Mouse (Mus musculus) gastrocnemius, postnatal 36 days (tissue): ENCODE measurements around the gene Ppip5k1. TPM values are rescaled to one million over a fixed set of nuclear protein-coding genes. Genes with fewer than 3 reads are reported as not detected.
"Not testable (repeated sequence)": the region's sequence is repeated elsewhere in the genome, so short reads cannot be mapped to it uniquely, and the experiment has no call there.

Experiments used
- DNase-seq, 2 experiments: peaks; one replicate each; pipeline ENCODE4 v3.0.0; 2022
- intact Hi-C: fragments of 180-260 bp; cut with DNase I; formaldehyde crosslinking; loops from one replicate; pipeline ENCODE4 v1.15.1; 2025
- long read RNA-seq, 2 experiments: library from polyadenylated mRNA; stranded (forward); transcript quantifications; one replicate each; pipeline ENCODE4 v2.0.0; 2021
- total RNA-seq, 2 experiments: library from RNA; stranded (reverse); gene quantifications; 2 replicates each; pipeline ENCODE4 v1.2.3; 2021

Ppip5k1 gene
- 10 to 100 TPM; 63.1 to 84.5 TPM for total RNA-seq
- long read RNA-seq, experiment 1, partial matches to known transcripts, result 1 of 8 reads
- long read RNA-seq, experiment 1, other reads (novel, unspliced or antisense), result 7 of 8 reads
- long read RNA-seq, experiment 2, partial matches to known transcripts, result 2 of 12 reads
- long read RNA-seq, experiment 2, other reads (novel, unspliced or antisense), result 10 of 12 reads

GRCm38 (mm10) chr2:121354820-121355592 lies at the start of gene Ppip5k1:
Gene Ppip5k1, minus strand, starts transcription at chr2:121355396.
- intact Hi-C loops, result loop anchor here (1.0 kb wide), 1 partner anchor 58 kb away; the partner anchor contains the start of genes Catsper2 and Pdia3
- DNase-seq, result peak; percentile 95

- DNase-seq, result no peak
- intact Hi-C loops, result loop anchor here (10.0 kb wide), 1 partner anchor 218 kb away; no protein-coding TSS in a partner anchor
These were observed 48.1 kb upstream of the Ppip5k1 start for GRCm38 (mm10) chr2:121403296-121403695.

GRCm38 (mm10) chr2:121396624-121397023 lies 41.4 kb upstream of the Ppip5k1 start:
- intact Hi-C loops, result no loop called here
- DNase-seq, result peak; percentile 51 to 64

- DNase-seq, intact Hi-C loops: not testable (repeated sequence)
These were observed 31.9 kb upstream of the Ppip5k1 start, which contains the start of gene Strc for GRCm38 (mm10) chr2:121386961-121387575. Gene Strc, minus strand, starts transcription at chr2:121387168.

- no peak for DNase-seq
- intact Hi-C loops, result no loop called here
These were observed 19.6 kb upstream of the Ppip5k1 start for GRCm38 (mm10) chr2:121374766-121375165.

- intact Hi-C loops, result no loop called here
- no peak for DNase-seq
These were observed 17.1 kb upstream of the Ppip5k1 start for GRCm38 (mm10) chr2:121372266-121372665.

GRCm38 (mm10) chr2:121370921-121371320 lies 15.7 kb upstream of the Ppip5k1 start:
- intact Hi-C loops, result no loop called here

GRCm38 (mm10) chr2:121368831-121369230 lies 13.6 kb upstream of the Ppip5k1 start:
- intact Hi-C loops, result no loop called here
- no peak for DNase-seq

More at GRCm38 (mm10) chr2:121370921-121371320, 15.7 kb upstream of the Ppip5k1 start:
- no peak for DNase-seq

GRCm38 (mm10) chr2:121363656-121364055 lies 8.5 kb upstream of the Ppip5k1 start:
- intact Hi-C loops, result no loop called here

GRCm38 (mm10) chr2:121359461-121359860 lies 4.3 kb upstream of the Ppip5k1 start:
- DNase-seq, result no peak
- intact Hi-C loops, result no loop called here

More at GRCm38 (mm10) chr2:121363656-121364055, 8.5 kb upstream of the Ppip5k1 start:
- DNase-seq, result no peak

GRCm38 (mm10) chr2:121358381-121358780 lies 3.2 kb upstream of the Ppip5k1 start:
- intact Hi-C loops, result no loop called here
- DNase-seq, result no peak

GRCm38 (mm10) chr2:121357961-121358360 lies 2.8 kb upstream of the Ppip5k1 start:
- no peak for DNase-seq
- intact Hi-C loops, result no loop called here

- intact Hi-C loops, result no loop called here
- DNase-seq, result no peak
These were observed 2.3 kb upstream of the Ppip5k1 start, which contains the start of gene Ckmt1 for GRCm38 (mm10) chr2:121357494-121357893. Gene Ckmt1, plus strand, starts transcription at chr2:121357714.

GRCm38 (mm10) chr2:121354378-121354777 lies 818 bp downstream of the Ppip5k1 start:
- intact Hi-C loops, result loop anchor here (1.0 kb wide), 1 partner anchor 59 kb away; the partner anchor contains the start of genes Catsper2 and Pdia3
- no peak for DNase-seq

- no peak for DNase-seq
- intact Hi-C loops, result no loop called here
These were observed 2.0 kb downstream of the Ppip5k1 start for GRCm38 (mm10) chr2:121353156-121353555.

GRCm38 (mm10) chr2:121339057-121339456 lies 16.1 kb downstream of the Ppip5k1 start:
- intact Hi-C loops, result no loop called here
- DNase-seq, result no peak

- no peak for DNase-seq
- intact Hi-C loops, result no loop called here
These were observed 25.7 kb downstream of the Ppip5k1 start for GRCm38 (mm10) chr2:121329492-121329891.

GRCm38 (mm10) chr2:121323693-121324470 lies 31.3 kb downstream of the Ppip5k1 start:
- DNase-seq, result no peak
- intact Hi-C loops, result no loop called here

- intact Hi-C loops, result no loop called here
- no peak for DNase-seq
These were observed 32.2 kb downstream of the Ppip5k1 start for GRCm38 (mm10) chr2:121323041-121323440.

- intact Hi-C loops, result no loop called here
- DNase-seq, result no peak
These were observed 38.9 kb downstream of the Ppip5k1 start for GRCm38 (mm10) chr2:121316278-121316677.
